Mouse (Mus musculus) hindbrain, embryonic 10.5 days (tissue): ENCODE data around the gene Hoxa6. TPM values are rescaled to one million over a fixed set of nuclear protein-coding genes. Genes with fewer than 3 reads are reported as not detected.

ENCODE experiments used
- DNase-seq: peaks from one replicate; pipeline ENCODE4 v3.0.0-alpha.2; 2017; ENCODE audit warnings: low spot score
- H3K27ac ChIP-seq: fragments of 300-500 bp; sonication (generic); 2 replicates; pipeline ENCODE4 v1.5.1; 2016; ENCODE audit warnings: mild to moderate bottlenecking, moderate library complexity
- H3K27me3 ChIP-seq: fragments of 300-500 bp; sonication (generic); 2 replicates; pipeline ENCODE4 v1.6.1; 2016; ENCODE audit warnings: mild to moderate bottlenecking; ENCODE audit not compliant: poor library complexity, insufficient read depth, severe bottlenecking
- H3K36me3 ChIP-seq: fragments of 300-500 bp; sonication (generic); 2 replicates; pipeline ENCODE4 v1.6.1; 2016; ENCODE audit warnings: mild to moderate bottlenecking, moderate library complexity
- H3K4me1 ChIP-seq: fragments of 300-500 bp; sonication (generic); replicated peaks from 2 replicates; pipeline ENCODE4 v1.6.1; 2016; ENCODE audit warnings: mild to moderate bottlenecking
- H3K4me3 ChIP-seq: fragments of 300-500 bp; sonication (generic); 2 replicates; pipeline ENCODE4 v1.5.1; 2016; ENCODE audit warnings: mild to moderate bottlenecking, moderate library complexity
- H3K9me3 ChIP-seq: fragments of 300-500 bp; sonication (generic); 2 replicates; pipeline ENCODE4 v1.6.1; 2016; ENCODE audit warnings: mild to moderate bottlenecking, moderate library complexity
- WGBS: fragments of 180-500 bp; shearing (Covaris S2); methylation state at CpG from one replicate; pipeline ENCODE4 v1.1.7; 2016; 5-methylcytosine and 5-hydroxymethylcytosine counted together
- microRNA counts: library from miRNA; unstranded; fragments of <30 nt; microRNA quantifications from one replicate; lab custom pipeline; 2017
- polyA plus RNA-seq: library from polyadenylated mRNA; unstranded; fragments of >200 nt; fragmentation: Nextera tagmentation; extraction: Ambion mirVana; gene quantifications from 2 replicates; pipeline ENCODE4 v1.2.1, GENCODE M21; 2016

The Hoxa6 gene
- polyA plus RNA-seq, 1 experiment from 2014 or later = not detected

DNA sequence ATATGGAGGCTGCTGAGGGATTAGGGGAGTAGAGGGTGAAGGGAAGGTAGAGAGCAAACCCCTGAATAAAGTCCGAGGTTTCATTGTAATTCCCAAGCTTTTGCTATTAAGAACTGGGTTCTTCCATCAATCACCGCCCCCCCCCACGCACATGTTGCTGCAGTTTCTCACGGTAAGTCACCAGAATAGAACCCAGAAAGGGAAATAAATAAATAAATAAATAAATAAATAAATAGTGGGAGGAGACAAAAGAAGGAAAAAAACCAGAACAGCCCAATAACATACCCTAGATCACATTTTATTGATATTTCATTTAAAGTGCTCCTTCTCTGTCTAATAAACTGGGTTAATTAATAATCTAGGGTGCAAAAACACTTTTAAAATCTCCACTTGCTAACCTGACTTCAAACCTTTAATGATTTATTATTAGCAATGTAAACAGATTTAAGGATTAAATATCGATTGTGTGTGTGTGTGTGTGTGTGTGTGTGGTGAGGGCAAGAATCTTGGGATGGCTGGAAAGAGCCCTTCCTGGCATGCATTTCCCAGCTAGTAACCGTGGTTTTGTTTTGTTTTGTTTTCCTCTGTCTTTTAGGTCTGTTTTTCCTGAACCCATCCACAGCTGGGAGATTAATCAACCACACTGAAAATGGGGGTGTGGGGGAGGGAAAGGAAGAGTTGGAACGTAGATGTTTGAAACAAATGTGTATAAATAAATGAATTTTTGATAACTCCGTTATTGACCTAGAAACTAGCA lies 47.0 kb downstream of the Hoxa6 start:
- peaks cover 100% of the 10 kb centered on the region for H3K27me3 ChIP-seq
- DNase-seq = peak; percentile 54
- H3K9me3 ChIP-seq = no peaks in the 10 kb centered on the region
- 4% methylated on average over 8 of the region's 8 CpGs for WGBS
- peak overlapping the region; percentile 95 for H3K27ac ChIP-seq
- H3K36me3 ChIP-seq = no peaks in the 10 kb centered on the region; the same call in 1 of the 2 replicates
- H3K4me1 ChIP-seq = peaks cover 36% of the 10 kb centered on the region
- peak overlapping the region; percentile 81 for H3K4me3 ChIP-seq

DNA sequence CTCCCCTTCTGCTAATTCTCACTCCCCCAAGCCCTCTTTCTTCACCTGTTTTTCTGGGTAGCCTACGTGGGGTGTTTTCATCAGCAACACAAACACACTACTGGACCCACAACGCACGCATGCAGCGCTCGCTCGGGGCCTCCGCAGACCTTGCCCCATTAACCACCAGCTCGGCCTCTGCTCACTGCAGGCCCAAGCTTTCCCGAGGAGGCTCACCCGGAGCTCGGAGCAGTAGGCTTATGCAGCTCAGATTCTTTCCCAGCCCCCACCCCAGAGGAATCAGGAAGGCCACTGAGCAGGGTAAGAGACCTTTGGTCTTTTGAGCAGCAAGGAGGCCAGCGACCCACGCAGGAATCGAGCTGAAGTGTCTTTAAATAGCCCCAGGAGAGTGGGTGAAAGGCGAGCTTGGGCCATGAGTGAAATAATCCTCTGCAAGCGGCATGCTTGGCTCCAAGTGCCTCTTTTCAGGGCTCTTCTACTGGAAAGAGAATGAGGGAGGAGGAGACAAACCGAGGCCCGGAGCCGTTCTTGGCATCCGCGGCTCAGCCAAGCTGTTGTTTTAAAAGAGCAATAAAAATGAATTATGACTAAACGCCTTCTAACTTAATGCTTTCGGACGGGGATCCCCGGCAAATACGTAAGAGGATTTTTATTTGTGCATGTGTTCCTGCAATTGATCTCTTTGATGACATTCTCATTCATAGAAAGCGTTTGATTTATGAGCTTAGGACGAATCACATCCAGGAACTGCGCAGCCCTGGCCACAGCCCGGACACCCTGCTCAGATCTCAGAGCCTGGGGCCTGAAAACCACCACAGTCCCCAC lies 47.8 kb downstream of the Hoxa6 start:
- H3K4me3 ChIP-seq = peak overlapping the region; percentile 81
- DNase-seq = peak; percentile 62
- no peaks in the 10 kb centered on the region; the same call in 1 of the 2 replicates for H3K36me3 ChIP-seq
- peaks cover 100% of the 10 kb centered on the region for H3K27me3 ChIP-seq
- H3K9me3 ChIP-seq = no peaks in the 10 kb centered on the region
- peaks cover 36% of the 10 kb centered on the region for H3K4me1 ChIP-seq
- H3K27ac ChIP-seq = peak overlapping the region; percentile 95
- WGBS = 1% methylated on average over 30 of the region's 30 CpGs

DNA sequence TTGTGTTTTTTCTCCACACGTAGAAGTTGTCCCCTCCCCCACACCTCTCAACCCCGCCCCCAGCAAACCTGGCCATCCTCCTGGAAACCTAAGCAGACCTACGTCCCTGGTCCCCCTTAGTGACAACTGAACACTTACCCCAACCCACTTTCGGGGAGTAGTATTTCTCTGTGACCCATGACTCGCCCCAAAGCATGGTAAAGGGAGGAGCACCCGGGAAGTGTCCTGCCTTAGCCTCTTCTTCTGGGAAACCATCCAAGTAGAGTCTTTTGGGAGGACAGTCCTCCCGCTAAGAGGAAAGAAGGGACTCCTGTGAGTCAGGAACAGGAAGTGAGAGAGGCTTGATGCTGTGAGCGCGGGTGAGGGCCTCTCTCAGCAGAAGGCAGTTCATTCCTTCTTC lies 48.5 kb downstream of the Hoxa6 start:
- H3K27me3 ChIP-seq = peaks cover 100% of the 10 kb centered on the region
- no peaks in the 10 kb centered on the region for H3K9me3 ChIP-seq
- peaks cover 36% of the 10 kb centered on the region for H3K4me1 ChIP-seq
- H3K4me3 ChIP-seq = peak overlapping the region; percentile 81
- H3K36me3 ChIP-seq = no peaks in the 10 kb centered on the region; the same call in 1 of the 2 replicates
- peak; percentile 47 for DNase-seq
- 3% methylated on average over 9 of the region's 9 CpGs for WGBS
- H3K27ac ChIP-seq = peak overlapping the region; percentile 95

DNA sequence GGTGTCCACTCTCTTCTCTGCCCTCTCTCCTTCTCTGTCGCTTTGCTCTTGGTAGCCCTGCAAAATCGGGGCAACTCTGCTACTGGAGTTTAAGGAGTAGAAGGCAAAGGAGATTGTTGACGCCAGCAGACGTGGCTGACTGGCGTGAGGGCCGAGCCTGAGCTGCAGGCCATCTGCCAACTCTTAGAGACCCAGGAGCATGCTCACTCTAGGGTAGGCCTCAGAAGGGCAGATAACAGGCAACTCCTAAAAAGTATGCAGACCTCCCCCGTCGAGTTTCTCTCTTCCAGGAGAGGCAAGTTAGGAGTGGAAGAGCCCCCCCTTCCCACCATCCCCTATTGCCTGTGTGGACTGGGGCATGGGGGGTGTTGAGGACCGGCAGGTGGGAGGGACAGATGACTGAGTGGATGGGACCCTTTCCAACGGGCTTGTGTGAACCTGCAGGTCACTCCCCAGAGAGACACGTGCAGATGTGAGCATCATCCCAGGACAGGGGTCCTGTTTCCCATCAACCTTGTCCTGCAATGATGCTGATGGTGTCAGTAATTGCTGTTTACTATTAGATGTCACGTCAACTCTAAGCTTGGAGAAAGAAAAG lies 49.3 kb downstream of the Hoxa6 start:
- Histone ChIP-seq H3K4me1 (peaks cover 36% of the 10 kb centered on the region), H3K9me3 (no peaks in the 10 kb centered on the region), H3K27ac (peak overlapping the region; percentile 95), H3K36me3 (no peaks in the 10 kb centered on the region; the same call in 1 of the 2 replicates), H3K27me3 (peaks cover 100% of the 10 kb centered on the region), H3K4me3 (peak overlapping the region; percentile 81)
- WGBS = 3% methylated on average over 12 of the region's 12 CpGs
- no peak for DNase-seq

DNA sequence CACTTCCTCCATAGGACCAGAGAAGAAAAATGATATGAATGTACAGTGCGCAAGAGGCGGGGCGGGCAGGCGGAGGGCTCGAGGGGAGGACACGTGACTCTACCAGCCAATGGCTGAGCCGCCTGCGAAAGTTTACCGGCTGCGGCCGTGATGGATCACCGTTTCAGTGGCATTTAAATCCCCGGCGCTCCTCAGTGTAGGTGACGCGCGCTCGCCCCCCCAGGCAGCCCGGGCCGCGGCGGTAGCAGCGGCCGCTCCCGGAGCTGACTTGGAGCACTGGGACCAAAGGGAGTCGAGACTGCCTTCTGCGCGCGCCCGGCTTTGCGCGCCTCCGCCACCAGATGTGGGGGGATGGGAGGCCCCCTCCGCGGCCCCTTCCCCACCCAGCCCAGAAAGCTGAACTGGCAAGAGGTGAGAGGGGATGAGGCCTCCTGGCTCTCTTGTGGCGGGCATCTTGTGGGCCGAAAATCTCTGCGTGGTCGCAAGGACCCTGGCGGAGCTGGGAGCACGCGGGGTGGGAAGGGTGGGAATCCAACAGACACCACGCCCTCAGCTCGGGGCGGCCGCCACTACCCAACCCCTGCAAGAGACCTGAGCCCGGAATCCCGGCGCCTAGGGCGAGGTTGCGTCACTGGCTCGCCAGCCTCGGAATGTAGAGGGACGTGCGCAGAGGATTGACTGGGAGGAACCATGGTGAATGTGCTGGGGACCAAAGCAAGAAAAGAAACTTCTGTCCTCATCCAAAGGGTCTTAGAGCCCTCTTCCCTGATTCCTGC lies 50.1 kb downstream of the Hoxa6 start, which contains the start of gene Hoxa1:
Hoxa1 (minus strand) TSS at position 42 of the 776 bp plus-strand sequence.
- Histone ChIP-seq H3K4me1 (peaks cover 32% of the 10 kb centered on the region), H3K27me3 (peaks cover 100% of the 10 kb centered on the region), H3K36me3 (no peaks in the 10 kb centered on the region; the same call in 1 of the 2 replicates), H3K27ac (peak within 1 kb of the TSS; percentile 95), H3K4me3 (peak within 1 kb of the TSS; percentile 81), H3K9me3 (no peaks in the 10 kb centered on the region)
- WGBS = under 1% methylated on average over 55 of the region's 55 CpGs
- DNase-seq = peak; percentile 87

DNA sequence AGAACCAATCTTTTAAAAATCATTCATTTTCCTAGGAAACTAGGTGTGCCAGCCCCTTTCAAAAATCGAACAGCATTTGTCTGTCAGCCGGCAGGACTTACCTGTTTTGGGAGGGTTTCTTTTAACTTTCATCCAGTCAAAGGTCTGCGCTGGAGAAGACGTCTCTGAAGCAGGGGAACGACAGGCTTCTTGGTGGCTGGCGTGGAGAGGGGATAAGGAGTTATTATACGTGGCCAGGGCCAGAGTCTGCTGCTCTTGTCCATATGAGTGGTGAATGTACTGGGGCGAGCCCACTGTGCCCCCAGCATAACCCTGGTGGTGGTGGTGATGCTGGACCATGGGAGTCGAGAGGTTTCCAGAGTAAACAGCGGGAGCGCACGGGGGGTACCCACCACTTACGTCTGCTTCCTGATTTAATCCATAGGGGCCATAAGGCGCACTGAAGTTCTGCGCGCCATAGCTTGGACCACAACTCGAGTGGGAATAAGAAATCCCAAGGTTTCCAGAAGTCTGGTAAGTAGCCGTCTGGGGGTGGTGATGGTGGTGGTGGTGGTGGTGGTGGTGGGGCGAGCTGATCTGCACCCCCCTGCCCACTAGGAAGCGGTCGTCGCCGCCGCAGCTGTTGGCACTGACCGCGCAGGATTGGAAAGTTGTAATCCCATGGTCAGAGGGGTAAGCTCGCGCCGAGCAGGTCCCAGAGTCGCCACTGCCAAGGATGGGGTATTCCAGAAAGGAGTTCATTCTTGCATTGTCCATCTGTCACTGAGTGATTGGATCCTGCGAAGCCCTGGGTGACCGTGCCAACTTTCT lies 50.9 kb downstream of the Hoxa6 start:
- WGBS = 2% methylated on average over 32 of the region's 32 CpGs
- peaks cover 32% of the 10 kb centered on the region for H3K4me1 ChIP-seq

DNA sequence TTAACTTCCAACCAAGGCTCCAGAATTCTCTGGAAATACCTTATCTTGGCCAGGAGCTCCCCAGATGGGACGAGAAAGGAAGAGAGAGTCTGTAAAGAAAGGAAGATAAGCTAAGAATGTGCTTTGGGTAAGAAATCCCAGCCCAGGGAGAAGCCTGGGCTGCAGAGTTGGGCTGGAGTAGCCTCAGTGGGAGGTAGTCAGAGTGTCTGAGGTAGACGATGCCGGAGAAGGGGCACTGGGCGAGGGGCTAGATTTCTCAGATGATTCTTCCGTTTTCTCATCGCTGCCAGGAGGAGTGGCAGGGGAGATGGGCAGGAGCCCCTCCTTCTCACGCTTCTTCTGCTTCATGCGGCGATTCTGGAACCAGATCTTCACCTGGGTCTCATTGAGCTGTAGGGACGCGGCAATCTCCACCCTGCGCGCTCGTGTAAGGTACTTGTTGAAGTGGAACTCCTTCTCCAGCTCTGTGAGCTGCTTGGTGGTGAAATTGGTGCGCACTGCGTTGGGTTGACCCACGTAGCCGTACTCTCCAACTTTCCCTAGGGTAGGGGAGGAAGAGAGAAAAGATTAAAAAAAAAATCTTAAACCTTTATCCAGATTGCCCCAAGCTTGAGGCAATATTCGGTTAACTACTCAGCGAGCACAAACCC lies 51.8 kb downstream of the Hoxa6 start:
- peaks cover 32% of the 10 kb centered on the region for H3K4me1 ChIP-seq
- no peak overlapping the region for H3K27ac ChIP-seq
- H3K36me3 ChIP-seq = no peaks in the 10 kb centered on the region
- H3K4me3 ChIP-seq = no peak overlapping the region
- no peaks in the 10 kb centered on the region for H3K9me3 ChIP-seq
- H3K27me3 ChIP-seq = peaks cover 100% of the 10 kb centered on the region
- 2% methylated on average over 20 of the region's 20 CpGs for WGBS
- peak; percentile 35 for DNase-seq

More for the DNA sequence above, 50.9 kb downstream of the Hoxa6 start:
- H3K4me3 ChIP-seq = peak overlapping the region; percentile 81
- no peaks in the 10 kb centered on the region for H3K9me3 ChIP-seq
- H3K27me3 ChIP-seq = peaks cover 100% of the 10 kb centered on the region
- no peaks in the 10 kb centered on the region; the same call in 1 of the 2 replicates for H3K36me3 ChIP-seq
- H3K27ac ChIP-seq = no peak overlapping the region; the same call in 1 of the 2 replicates
- DNase-seq = peak; percentile 43

MicroRNAs within 50 kb of the gene (microRNA counts, 519-probe panel; counts per million panel counts)
- 1,255 counts per million, percentile 77 among the panel's probes with 10 or more counts for microRNA mmu-miR-196b (lab: Ali Mortazavi, UCI)

Other genes with a start within 250 kb of the Hoxa6 start
- gene Skap2, start 196.2 kb downstream of the Hoxa6 start, polyA plus RNA-seq = 14.5 and 18.1 TPM in 2 replicates
- 0.77 and 1.4 TPM in 2 replicates for gene Hoxa1, start 50.4 kb downstream of the Hoxa6 start, polyA plus RNA-seq
- 31.4 and 56.9 TPM in 2 replicates for gene Hoxa2, start 43.9 kb downstream of the Hoxa6 start, polyA plus RNA-seq
- gene 5730596B20Rik, start 31.2 kb downstream of the Hoxa6 start, polyA plus RNA-seq = 0.90 and 3.6 TPM in 2 replicates
- 0.14 and 4.3 TPM in 2 replicates for gene Hoxa4, start 17.0 kb downstream of the Hoxa6 start, polyA plus RNA-seq
- 1.8 TPM in 1 of 2 replicates, not detected in the other for gene Hoxa5, start 4.1 kb downstream of the Hoxa6 start, polyA plus RNA-seq
- gene Hoxa3, start 4.6 kb upstream of the Hoxa6 start, polyA plus RNA-seq = 3.6 and 9.7 TPM in 2 replicates
- not detected in 2 replicates for gene Gm28308, start 4.6 kb upstream of the Hoxa6 start, polyA plus RNA-seq
- not detected in 2 replicates for gene Hoxa7, start 13.1 kb upstream of the Hoxa6 start, polyA plus RNA-seq
- gene Hoxa9, start 22.4 kb upstream of the Hoxa6 start, polyA plus RNA-seq = not detected in 2 replicates
- gene Hoxa10, start 32.1 kb upstream of the Hoxa6 start, polyA plus RNA-seq = not detected in 2 replicates
- gene Hoxa11, start 37.1 kb upstream of the Hoxa6 start, polyA plus RNA-seq = not detected in 2 replicates
- gene Hoxa13, start 52.2 kb upstream of the Hoxa6 start, polyA plus RNA-seq = not detected in 2 replicates
- gene Evx1, start 104.8 kb upstream of the Hoxa6 start, polyA plus RNA-seq = 2.3 and 4.3 TPM in 2 replicates